Mouse (Mus musculus) kidney, postnatal 25 days (tissue): Measurements from ENCODE around the gene Txndc11.
"Not testable (repeated sequence)": the region's sequence is repeated elsewhere in the genome, so short reads cannot be mapped to it uniquely, and the experiment has no call there.

Experiments
- DNase-seq, 2 experiments: peaks; one replicate each; pipeline ENCODE4 v3.0.0; 2021; ENCODE audit warnings: mixed read lengths in 2 of 2

Txndc11 gene

DNA sequence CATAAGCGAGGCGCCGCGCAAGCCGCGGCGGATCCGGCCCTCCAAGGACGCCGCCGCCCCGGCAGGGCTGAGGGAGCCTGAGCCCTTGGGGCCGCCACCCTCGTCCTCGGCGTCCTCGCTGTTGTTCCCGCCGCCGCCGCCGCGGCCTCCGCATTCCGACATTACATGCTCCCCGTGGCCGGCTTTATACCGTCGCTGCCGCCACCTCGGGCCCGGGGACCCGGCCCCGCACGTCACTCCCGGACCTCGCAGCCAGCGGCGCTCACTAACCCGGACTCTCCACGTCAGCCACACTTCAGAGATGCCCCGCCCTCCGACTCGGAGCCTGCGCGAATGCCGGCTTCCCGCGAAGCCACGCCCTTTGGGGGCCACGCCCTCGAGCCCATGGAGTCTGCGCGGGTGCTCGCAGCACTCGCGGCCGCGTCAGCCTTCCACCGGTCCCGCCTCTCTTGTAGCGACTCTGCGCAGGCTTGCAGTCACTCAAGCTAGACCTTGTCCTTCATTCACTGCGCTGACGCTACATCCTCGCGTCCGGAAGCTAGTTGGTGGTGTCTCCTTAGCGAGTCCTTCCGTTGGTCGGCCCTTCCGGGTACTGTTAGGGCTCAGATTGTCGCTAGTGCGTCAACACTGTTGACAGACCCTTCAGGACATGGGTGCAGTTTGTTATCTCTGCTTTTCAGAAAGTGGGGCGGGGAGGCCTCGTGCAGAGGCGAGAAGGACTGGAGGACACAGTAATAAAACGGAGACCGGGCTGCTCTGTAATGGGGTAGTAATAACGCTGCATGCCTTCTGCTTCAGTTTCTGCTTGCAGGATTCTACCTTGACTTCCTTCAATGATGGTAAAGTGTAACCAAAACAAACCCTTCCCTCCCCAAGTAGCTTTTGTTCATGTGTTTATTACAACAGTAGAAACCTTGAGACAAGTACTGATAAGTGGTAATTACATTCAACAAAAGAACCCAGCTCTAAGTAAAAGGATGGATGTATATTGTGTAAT, at the start of gene Txndc11:
Gene Txndc11 (minus strand): TSS at position 303 of the 997 bp plus-strand sequence.
- peak; percentile 99 to 100 for DNase-seq

DNA sequence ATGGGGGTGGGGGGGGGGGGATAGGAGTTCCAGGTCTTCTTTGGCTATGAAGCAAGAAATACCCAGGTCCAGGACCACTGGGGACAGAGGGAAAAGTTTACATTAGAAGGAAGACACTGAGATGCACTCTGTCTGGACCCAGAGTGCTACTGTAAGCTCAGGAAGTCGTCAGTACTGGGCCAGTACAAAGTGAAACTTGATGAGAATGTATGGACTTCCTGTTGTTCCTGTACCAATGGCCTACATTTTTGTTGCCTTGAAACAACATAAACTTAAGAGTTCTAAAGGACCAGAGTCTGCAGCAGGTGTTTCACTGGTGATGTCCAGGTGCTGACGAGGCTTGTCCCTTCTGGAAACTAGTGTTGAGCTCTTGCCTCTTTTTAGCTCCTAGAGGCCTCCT, 43.0 kb upstream of the Txndc11 start:
- no peak for DNase-seq

DNA sequence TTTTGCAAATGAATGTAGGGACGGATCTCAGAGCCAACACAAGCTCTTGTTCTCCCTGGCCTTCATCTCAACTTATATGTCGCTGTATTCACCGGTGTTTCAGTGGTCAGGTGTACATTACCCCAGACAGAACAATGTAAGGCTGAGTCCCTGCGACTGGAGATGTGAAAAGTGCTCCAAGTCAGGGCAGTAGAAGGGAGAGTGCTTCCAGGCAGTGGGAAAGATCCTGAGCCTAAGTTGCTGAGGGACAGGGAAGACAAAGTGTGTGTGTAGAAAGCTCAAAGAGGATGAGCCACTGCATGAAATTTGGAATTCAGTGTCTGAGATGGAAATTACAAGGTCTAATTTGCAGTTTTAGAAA, 42.4 kb upstream of the Txndc11 start:
- no peak for DNase-seq

DNA sequence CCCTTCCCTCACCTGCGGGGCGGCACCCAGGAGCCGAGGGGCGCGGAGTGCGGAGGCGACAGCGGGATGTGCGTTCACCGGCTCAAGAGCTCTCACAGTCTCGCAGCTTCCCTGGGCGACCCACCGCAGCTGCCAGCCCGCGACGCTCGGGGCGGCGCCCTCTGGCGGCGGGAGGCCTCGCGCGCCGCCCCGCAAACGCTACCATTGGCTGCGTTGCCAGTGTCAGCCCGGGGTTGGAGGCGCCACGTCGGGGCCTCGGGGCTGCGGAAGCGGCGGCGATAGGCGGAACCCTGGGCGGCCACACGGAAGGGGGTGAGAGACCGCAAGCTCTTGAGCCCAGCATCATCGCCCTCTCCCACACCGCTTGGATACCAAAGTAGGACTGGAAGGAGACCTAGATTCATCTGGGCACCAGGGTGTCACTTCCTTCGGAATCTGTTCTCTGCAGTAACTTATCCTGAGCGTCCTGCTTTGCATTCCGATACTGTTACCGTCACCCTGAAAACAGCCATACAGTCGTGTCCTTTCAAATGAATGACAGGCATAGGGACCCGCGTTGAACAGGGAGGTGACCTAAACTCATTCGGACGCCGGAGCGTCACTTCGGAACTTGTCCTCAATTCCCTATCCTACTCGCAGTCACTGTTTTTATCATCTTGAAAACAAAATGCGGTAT, 41.9 kb upstream of the Txndc11 start, which contains the start of gene Zc3h7a:
Gene Zc3h7a (minus strand): TSS at position 186 of the 676 bp plus-strand sequence.
- peak; percentile 88 to 95 for DNase-seq

DNA sequence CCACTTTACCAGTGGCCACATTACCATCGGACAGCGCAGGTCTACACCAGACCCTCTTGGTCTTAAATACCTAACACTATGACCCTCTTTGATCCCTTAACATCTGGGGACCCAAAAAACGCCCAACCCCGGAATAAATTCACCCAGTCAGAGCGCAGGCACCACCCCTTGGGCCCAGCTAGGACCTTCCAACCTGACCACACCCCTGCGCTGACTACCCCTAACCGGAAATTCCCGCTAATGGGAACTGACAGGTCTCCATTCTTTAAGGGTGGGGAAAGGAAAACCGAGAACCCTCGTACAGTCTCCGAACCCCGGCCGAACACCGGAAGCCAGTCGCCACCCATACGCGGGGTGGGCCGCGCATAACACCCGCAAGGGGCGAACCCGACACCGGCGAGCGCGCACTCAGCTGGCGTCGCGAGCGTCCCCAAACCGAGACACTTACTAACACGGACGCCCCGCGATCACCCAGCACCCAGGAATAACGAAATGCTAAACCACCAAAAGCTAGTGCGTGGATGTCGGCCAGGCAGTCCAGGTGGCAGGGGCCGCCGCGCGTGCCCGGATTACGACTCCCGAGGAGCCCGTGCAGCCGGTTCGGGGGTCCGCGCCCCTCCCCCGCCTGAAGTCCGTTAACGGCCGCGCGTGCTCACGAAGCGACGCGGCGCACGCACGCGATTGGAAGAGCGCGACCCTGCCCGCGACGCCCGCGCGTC, 41.2 kb upstream of the Txndc11 start:
- DNase-seq = peak; percentile 70 to 86

DNA sequence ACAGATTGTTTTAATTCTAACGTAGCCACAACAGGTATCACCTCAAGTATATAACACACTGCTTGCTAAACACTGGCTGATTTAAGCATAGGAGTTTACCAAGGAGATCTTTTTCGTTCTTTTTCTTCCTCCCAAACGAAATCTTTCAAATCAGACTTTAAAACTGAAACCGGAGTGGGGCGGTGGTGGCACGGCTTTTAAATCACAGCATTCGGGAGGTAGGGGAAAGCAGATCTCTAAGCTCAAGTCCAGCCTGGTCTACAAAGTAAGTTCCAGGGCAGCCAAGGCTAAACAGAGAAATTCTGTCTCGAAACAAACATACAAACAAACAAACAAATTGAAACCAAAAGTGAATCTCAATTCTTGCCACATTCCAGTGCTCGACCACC, 40.6 kb upstream of the Txndc11 start:
- DNase-seq = no peak

DNA sequence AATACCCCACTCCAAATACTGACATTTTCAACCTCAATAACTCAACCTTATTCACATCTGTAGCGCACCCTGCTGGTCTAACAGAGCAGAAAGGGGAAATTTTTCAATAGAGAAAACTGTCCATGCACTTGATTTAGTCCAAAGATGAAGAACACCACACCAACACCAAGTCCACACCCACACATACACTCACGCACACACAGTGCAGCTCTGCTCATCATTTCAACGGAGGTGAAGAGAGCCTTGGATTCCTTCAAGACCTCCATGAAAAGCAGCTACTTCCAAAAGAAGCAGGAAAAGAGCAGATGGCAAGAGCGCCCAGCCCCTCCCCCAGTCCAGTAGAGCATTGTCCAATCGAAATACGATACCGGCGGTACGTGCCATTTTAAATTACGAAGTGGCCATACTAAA, 40.2 kb upstream of the Txndc11 start:
- peak; percentile 68 to 69 for DNase-seq

DNA sequence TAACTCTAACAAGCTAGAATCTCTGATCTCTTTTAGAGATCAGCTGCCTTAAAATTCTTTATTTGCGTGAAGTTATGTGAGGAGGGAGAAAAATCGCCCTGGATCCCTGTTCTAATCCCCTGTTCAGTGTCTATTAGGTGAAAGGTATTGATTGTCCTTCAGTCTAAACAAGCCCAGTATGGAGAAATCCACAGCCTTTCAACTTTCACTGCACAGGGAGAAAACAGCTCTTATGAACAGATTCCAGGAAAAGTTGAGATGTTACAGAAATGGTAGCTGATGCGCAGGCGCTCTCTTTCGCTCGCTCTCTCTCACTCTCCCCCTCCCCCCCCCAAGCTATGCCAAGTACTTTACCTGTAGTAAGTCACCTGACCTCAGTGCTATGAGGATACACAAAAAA, 37.2 kb upstream of the Txndc11 start:
- no peak for DNase-seq

DNA sequence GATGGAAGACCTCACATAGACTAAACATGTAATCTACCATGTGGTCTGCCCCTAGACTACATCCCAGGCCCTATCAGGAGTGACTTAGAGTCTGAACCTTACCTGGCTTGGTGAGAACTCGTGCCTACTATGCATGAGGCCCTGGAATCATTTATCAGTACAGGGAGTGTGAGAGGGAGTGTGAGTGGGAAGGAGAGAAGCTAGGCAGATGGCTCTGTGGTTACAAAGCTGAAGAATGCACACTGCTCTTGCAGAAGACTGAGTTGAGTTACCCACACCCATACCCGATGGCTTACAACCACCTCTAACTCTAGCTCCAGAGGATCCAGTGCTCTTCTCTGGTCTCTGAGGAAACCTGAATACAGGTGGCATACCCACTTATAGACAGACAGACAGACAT, 32.0 kb upstream of the Txndc11 start:
- DNase-seq = peak in 1 of 2 experiments; percentile 8

DNA sequence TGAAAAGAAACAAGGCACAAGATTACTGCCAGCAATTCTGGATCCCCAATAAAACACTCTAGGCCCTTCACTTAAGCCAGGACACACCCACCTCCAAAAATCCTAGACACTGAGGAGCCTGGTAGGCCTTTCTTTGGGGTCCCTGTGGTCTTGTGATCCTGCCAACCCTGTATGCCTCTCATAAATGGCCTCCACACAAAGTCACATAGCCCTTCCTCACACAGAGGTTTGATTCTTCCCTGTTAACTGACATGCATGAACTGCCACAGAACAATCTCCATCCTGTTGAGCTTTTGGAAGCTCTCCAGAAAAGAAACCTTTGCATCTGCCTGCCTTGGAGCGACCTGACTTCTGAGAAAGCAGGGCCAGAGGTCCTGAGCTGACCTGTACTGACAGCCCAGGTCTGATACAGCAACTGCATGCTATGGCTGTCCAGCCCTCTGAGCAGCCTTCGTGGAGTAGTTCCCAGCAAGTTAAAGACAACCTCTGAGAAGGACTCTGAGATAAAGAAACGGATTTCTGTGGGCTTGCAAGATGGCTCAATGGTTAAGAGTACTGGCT, 30.3 kb upstream of the Txndc11 start:
- peak; percentile 21 to 59 for DNase-seq

DNA sequence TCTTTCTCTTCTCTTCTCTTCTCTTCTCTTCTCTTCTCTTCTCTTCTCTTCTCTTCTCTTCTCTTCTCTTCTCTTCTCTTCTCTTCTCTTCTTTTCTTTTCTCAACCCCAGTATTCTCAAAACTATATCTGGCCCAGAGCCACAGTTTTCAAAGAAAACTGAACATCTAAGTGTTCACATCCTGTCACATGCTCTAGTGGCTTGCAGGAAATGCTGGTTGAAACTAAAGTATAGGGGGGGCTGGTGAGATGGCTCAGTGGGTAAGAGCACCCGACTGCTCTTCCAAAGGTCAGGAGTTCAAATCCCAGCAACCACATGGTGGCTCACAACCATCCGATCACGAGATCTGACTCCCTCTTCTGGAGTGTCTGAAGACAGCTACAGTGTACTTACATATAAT, 23.3 kb upstream of the Txndc11 start:
- DNase-seq = not testable (repeated sequence)

DNA sequence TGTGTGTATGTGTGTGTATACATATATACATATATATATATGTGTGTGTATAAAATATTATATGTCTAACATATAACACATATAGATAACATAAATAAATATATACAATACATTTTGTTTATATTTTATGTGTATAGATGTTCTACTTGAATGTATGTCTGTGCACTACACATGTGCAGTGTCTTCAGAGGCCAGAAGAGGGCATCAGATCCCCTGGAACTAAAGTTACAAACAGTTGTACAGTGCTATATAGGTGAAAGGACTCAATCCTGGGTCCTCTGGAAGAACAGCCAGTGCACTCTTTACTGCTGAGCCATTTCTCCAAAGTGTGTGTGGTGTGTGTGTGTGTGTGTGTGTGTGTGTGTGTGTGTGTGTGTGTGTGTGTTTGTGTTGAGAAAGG, 20.1 kb upstream of the Txndc11 start:
- no peak for DNase-seq

DNA sequence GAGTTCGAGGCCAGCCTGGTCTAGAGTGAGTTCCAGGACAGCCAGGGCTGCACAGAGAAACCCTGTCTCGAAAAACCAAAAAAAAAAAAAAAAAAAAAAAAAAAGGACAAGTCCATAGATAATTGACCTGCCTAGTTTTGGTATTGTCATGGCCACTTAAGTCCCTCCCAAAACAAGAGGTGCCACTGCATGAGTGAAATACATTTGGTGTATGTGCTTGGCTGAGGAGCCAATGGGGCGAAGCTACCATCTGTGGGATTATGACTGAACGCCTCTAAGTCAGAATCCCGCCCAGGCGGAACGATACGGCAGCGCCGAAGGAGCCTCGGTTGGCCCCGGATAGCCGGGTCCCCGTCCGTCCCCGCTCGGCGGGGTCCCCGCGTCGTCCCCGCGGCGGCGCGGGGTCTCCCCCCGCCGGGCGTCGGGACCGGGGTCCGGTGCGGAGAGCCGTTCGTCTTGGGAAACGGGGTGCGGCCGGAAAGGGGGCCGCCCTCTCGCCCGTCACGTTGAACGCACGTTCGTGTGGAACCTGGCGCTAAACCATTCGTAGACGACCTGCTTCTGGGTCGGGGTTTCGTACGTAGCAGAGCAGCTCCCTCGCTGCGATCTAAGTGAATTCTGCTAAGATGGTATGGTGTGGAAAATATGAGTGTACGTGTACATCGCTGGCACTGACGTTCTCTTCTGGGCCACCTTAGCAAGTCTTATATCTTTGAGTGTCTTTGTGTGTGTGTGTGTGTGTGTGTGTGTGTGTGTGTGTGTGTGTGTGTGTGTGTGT, 9.4 kb upstream of the Txndc11 start:
- peak; percentile 95 to 97 for DNase-seq

DNA sequence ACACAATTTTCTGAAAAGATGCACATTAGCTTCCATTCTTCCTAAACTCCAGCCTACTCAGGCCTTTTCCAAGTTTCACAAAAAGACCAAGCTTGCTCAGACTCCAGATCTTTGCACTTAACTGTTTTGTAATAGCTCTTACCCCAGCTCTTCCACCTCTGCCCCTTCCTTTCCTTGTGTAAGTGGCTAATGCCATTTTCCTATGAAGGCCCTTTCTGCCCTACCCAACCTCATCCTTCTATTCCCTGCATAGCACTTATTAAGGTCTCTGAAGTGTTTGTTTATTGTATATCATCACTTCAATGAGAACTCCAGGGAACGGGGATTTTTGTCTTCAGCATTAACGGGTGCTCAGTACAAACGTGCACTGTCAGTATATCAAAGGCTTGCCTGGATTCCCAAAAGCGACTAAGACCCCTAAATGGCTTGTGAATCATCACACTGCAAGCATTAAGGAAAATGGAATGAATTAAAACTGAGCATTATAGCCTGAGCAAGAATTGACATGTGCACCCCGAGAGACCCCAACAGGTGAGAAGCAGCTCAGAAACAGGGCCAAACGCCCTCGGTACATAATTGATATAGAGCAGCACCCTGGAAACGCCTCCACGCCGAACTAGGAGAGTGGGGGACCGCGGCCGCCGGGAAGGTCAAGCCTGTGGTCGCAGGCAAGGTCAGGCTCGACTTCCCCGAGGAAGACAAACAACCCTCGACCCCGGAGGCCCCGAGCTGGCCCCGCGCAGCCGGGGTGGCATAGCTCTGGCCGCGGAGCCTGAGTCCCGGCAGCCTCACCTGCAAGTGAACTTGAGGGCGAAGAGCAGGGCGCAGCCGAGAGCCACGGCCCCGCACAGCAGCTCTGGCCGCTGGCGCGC, 738 bp downstream of the Txndc11 start:
- DNase-seq = no peak

DNA sequence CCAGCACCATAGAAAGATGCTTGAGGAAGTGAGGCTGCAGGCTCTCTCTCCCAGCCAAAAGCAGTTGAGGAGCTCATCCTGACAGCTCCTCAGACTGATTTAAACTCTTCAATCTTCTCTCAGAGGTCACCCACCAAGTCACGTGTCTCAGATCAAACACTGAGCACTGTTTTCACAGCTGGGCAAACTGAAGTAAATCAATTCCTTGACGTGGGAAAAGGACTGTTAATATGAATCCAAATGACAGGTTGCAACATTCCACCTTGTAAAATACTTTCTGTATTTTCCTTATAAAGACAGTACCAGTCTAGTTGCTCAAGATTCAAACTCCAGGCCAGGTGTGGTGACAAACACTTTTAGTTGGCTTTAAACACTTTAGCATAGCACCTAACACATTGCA, 1.6 kb downstream of the Txndc11 start:
- peak in 1 of 2 experiments; percentile 19 for DNase-seq

DNA sequence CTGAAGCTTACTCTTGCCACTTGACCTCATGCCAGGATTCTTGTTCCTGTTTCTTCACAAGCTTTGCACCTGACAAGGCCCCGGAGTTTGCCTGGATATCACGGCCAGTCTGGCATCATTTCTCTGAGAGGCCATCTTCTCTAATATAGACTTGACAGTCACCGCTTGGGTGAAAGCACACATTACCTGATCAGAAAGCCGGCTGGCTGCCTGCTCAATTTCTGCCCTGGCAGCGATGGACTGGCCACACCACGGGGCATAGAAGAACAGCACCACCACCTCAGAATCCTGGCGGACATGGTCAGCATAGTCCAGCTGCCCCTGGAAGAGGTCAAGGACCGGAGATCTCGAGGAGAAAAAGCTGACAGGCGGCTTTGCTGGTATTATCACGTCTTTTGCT, 6.1 kb downstream of the Txndc11 start:
- peak; percentile 29 to 70 for DNase-seq

DNA sequence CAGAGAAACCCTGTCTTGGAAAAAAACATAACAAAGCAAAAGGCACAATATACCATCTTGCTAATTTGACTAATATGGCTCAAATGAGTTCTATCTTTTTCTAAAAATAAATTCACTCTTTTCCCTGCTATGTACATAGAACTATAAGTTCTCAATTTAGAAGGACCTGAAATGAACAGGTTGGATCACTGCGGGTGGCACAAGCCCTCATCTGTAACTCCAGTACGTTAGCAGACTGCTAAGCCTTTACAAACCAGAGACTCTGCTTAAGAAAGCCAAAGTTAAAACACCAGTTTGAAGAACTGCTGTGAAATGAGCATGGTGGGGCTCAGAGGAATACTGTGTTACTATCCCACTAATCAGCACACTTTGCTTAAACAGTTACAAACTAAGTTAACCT, 9.1 kb downstream of the Txndc11 start:
- DNase-seq = no peak

DNA sequence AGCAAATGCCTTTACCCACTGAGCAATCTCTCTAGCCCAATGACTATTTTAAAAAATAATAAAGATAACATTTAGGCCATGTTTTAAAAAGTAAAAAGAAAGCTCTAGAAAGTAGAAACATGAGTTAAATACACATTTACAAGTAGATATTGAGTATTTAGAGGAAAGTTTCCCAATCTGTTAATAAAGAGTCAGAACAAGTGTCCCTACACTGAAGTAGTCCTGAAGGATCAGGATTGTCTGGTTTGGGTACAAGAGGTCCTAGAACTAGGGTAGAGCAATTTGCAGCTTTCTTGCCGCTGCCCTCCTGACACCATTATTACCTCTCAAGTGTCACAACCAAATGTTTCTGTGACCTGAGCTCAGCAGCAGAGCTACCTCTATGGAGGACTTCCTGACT, 10.3 kb downstream of the Txndc11 start:
- no peak for DNase-seq

DNA sequence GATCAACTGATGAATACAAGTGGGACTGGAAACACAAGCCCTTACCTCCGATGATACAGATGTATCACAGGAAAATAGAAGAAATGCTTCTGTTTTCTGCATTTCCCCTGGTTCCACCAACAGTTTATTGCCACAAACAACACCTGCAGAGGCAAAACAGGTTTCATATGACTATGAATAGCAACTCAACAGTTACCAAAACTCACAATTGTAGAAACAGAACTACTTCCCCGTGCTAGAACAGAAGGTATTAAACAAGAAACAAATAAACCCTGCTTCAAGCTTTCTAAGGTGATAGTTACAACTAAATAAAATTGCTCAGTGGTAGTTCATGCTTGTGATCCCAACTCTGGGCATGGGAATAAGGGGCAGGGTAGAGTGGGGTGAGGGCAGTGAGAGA, 11.8 kb downstream of the Txndc11 start:
- no peak for DNase-seq

DNA sequence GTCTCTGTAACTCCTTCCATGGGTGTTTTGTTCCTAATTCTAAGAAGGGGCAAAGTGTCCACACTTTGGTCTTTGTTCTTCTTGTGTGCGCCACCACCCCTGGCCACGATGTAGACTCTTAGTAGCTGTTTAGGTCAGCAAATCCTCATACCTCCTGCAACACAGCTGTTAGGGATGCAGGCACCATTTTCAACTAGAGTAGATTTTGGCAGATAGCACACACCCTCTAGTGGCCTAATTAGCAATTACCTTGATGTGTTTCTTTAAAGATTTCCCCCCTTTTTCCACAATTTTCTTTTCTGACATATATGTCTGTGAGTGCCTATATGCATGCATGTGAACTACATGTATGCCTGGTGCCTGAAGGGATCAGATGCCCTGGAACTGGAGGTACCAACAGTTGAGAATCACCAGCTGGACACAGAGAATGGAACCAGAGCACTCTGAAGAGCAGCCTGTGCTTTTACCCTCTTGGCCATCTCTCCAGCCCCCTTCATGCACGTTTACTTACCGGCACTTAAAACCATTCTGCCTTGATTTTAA, 25.2 kb downstream of the Txndc11 start:
- DNase-seq = no peak

DNA sequence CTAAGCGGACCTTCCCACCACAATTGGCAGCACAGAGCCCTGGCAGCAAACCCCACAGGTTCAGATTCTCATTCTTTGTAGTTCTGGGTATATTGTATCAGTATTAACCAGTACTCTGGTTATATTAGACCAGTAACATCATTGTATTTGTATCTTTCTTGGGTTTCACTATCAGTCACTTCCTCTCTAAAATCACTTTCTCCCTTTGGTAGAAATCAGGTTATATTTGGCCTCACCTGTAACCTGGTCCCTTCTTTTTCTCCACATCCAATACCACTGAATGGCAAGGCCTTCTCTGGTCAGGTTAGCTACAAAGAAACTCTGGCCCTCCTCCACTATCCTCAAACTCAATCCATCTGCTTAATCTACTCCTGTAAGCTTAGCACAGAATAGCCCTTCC, 29.5 kb downstream of the Txndc11 start:
- no peak for DNase-seq
